Mouse (Mus musculus) liver, postnatal 0 days (tissue): ENCODE results near the gene Rsl24d1. TPM values are rescaled to one million over a fixed set of nuclear protein-coding genes. Genes with fewer than 3 reads are reported as not detected.

Experiments used
- ATAC-seq: fragments of 200-750 bp; cut with Nextera tagmentation; 2 replicates; pipeline ENCODE4 v1.8.0; 2017; ENCODE audit warnings: mild to moderate bottlenecking, moderate library complexity
- DNase-seq: peaks from one replicate; pipeline ENCODE4 v3.0.0-alpha.2; 2016
- H3K27ac ChIP-seq: fragments of 300-500 bp; sonication (generic); 2 replicates; pipeline ENCODE4 v1.5.1; 2014; ENCODE audit warnings: antibody characterized with exemption, moderate library complexity, mild to moderate bottlenecking, low read depth
- H3K27me3 ChIP-seq: fragments of 300-500 bp; sonication (generic); 2 replicates; pipeline ENCODE4 v1.6.1; 2014; ENCODE audit warnings: low read length, control low read depth, mixed read lengths; ENCODE audit not compliant: insufficient read depth
- H3K36me3 ChIP-seq: fragments of 300-500 bp; sonication (generic); replicated peaks from 2 replicates; pipeline ENCODE4 v1.6.1; 2014; ENCODE audit warnings: mild to moderate bottlenecking, control low read depth, low read length, moderate library complexity, mixed read lengths; ENCODE audit not compliant: insufficient read depth
- H3K4me1 ChIP-seq: fragments of 300-500 bp; sonication (generic); 2 replicates; pipeline ENCODE4 v1.6.1; 2014; ENCODE audit warnings: antibody characterized with exemption, mild to moderate bottlenecking, control low read depth; ENCODE audit not compliant: insufficient read depth
- H3K4me2 ChIP-seq: fragments of 300-500 bp; sonication (generic); 2 replicates; pipeline ENCODE4 v1.6.1; 2014; ENCODE audit warnings: low read depth, mild to moderate bottlenecking, low read length, moderate library complexity, mixed read lengths
- H3K4me3 ChIP-seq: fragments of 300-500 bp; sonication (generic); 2 replicates; pipeline ENCODE4 v1.5.1; 2014; ENCODE audit warnings: low read depth, low read length
- H3K9ac ChIP-seq: fragments of 300-500 bp; sonication (generic); replicated peaks from 2 replicates; pipeline ENCODE4 v1.6.1; 2014; ENCODE audit warnings: mild to moderate bottlenecking, moderate library complexity
- H3K9me3 ChIP-seq: fragments of 300-500 bp; sonication (generic); 2 replicates; pipeline ENCODE4 v1.6.1; 2016; ENCODE audit warnings: mild to moderate bottlenecking, control low read depth, low read length, mixed read lengths
- CTCF ChIP-seq: sonication (generic); IDR thresholded peaks from 2 replicates; pipeline ENCODE4 v1.5.1; 2016; ENCODE audit warnings: antibody characterized with exemption, low read depth
- EP300 ChIP-seq: IDR thresholded peaks from 2 replicates; pipeline ENCODE4 v1.6.1; 2016; ENCODE audit warnings: antibody characterized with exemption, low read depth, mild to moderate bottlenecking
- WGBS: fragments of 180-500 bp; shearing (Covaris S2); extraction: QIAGEN DNeasy Blood & Tissue Kit; methylation state at CpG from one replicate; pipeline ENCODE4 v1.1.7; 2014; ENCODE audit not compliant: insufficient replicate concordance; 5-methylcytosine and 5-hydroxymethylcytosine counted together
- polyA plus RNA-seq: library from polyadenylated mRNA; unstranded; fragments of >200 nt; fragmentation: Nextera tagmentation; extraction: Ambion mirVana; gene quantifications from 2 replicates; pipeline ENCODE4 v1.2.1, GENCODE M21; 2015

Rsl24d1 gene
- polyA plus RNA-seq, 1 experiment from 2014 or later, result 41.4 TPM

DNA sequence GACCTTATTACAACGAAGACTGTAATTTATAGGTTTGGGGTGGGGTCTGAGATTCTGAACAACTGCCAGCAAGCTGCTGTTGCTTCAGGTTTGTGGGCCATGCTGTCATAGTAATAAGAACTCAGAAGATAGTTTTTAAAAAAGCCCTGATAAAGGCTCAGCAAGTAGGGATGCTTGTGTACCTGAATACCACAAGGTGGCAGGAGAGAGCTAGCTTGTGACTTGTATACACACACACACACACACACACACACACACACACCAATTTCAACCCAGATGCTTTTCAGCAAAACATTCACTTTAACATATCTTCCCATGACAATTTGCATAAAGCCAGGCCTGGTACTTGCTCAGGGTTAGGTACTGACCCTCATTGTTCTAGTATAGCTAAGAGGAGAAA is 46.0 kb downstream of the Rsl24d1 start:
- no peaks in the 10 kb centered on the region for H3K36me3 ChIP-seq
- no peaks in the 10 kb centered on the region for H3K9me3 ChIP-seq
- WGBS, result 68% methylated on average over 1 of the region's 1 CpGs
- TF ChIP-seq CTCF (peak; percentile 56), EP300 (no peak)
- no peak overlapping the region for H3K9ac ChIP-seq
- H3K27me3 ChIP-seq, result peaks cover 6% of the 10 kb centered on the region; the same call in 1 of the 2 replicates
- ATAC-seq (no peak), DNase-seq (no peak)
- no peak overlapping the region for H3K4me3 ChIP-seq
- H3K4me2 ChIP-seq, result no peak overlapping the region
- H3K27ac ChIP-seq, result no peak overlapping the region
- 0 out of 2 replicates have a peak, but pooled peaks cover 2% of the 10 kb centered on the region for H3K4me1 ChIP-seq

DNA sequence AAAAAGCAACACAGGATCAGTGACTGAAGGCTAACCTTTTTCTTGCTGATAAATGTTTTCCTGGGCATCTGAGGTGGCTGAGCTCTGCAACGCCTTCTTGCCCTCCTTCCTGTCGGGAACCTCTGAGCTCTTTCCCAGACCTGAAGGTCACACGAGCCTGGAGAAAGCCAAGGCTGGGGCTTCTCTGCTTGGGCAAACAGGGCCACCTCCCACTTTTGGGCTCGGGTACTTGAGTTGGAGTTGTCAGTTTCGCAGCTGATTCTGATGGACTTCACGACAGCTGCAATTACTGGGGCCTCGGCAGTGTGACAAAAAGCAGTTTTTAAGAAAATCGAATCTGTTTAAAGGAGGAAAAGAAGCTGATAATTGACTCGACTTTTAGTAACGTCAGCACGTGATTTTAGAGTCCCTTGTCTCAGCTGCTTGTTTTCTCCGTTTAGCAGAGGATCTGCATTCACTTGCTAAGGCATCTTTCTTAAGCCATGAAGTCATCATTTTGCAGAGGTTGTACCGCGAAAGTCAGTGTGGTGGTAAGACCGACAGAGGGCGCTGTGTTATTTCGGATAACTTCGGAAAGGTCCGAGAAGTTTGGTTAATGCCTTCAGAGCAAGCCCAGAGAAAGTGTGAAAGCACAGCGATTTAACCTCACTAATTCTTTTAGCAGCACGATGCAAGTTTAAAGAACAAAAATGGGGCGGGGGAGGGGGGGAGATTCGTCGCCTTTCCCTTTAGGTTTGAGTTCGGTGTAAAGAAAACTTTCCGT is 49.5 kb downstream of the Rsl24d1 start:
- H3K9me3 ChIP-seq, result no peaks in the 10 kb centered on the region
- DNase-seq (peak; percentile 74), ATAC-seq (no peak)
- peaks cover 6% of the 10 kb centered on the region; the same call in 1 of the 2 replicates for H3K27me3 ChIP-seq
- TF ChIP-seq CTCF (peak; percentile 83), EP300 (no peak)
- no peaks in the 10 kb centered on the region for H3K36me3 ChIP-seq
- 0 out of 2 replicates have a peak, but pooled peaks cover 2% of the 10 kb centered on the region for H3K4me1 ChIP-seq
- 21% methylated on average over 26 of the region's 26 CpGs for WGBS
- H3K9ac ChIP-seq, result 0 out of 2 replicates have a peak overlapping the region, but pooled peaks have one; percentile 4
- H3K4me3 ChIP-seq, result peak overlapping the region; percentile 32
- no peak overlapping the region for H3K27ac ChIP-seq
- H3K4me2 ChIP-seq, result peak overlapping the region; percentile 67

DNA sequence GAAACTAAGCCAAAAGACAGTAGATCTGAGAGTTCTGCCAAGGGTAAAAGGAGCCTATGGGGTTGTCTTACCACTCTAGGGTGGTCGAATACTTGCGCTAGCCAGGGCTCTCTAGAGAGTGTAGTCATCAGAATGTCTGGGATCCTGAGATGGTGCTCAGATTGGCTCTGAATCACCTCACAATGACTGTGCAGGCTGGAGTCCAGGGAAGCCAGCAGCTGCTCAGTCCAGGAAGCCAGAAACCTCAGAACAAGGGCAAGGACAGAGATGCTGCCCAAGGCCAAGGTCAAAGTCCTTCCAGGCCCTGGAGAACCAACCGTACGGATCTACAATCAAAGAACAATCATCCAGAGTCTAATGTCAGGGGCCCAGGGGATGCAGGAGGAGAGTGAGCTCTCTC is 52.4 kb downstream of the Rsl24d1 start:
- DNase-seq (no peak), ATAC-seq (no peak)
- H3K36me3 ChIP-seq, result no peaks in the 10 kb centered on the region
- no peak overlapping the region for H3K27ac ChIP-seq
- WGBS, result 73% methylated on average over 4 of the region's 4 CpGs
- H3K4me2 ChIP-seq, result no peak overlapping the region
- H3K27me3 ChIP-seq, result peaks cover 6% of the 10 kb centered on the region; the same call in 1 of the 2 replicates
- no peaks in the 10 kb centered on the region for H3K9me3 ChIP-seq
- 0 out of 2 replicates have a peak, but pooled peaks cover 2% of the 10 kb centered on the region for H3K4me1 ChIP-seq
- no peak overlapping the region for H3K4me3 ChIP-seq
- H3K9ac ChIP-seq, result no peak overlapping the region
- TF ChIP-seq EP300, result no peak
- no peak for TF ChIP-seq CTCF

Other genes starting within 250 kb of the Rsl24d1 start
- gene Pygo1, start 187.8 kb upstream of the Rsl24d1 start, polyA plus RNA-seq, result 0.06 and 0.08 TPM in 2 replicates
- 0.19 and 0.26 TPM in 2 replicates for gene Dyx1c1, start 154.6 kb upstream of the Rsl24d1 start, polyA plus RNA-seq
- not detected in 2 replicates for gene Gm44503, start 154.6 kb upstream of the Rsl24d1 start, polyA plus RNA-seq
- 4.8 and 5.4 TPM in 2 replicates for gene Ccpg1os, start 128.0 kb upstream of the Rsl24d1 start, polyA plus RNA-seq
- 14.6 and 15.2 TPM in 2 replicates for gene Ccpg1, start 128.0 kb upstream of the Rsl24d1 start, polyA plus RNA-seq
- 2.9 and 3.1 TPM in 2 replicates for gene Pigb, start 73.0 kb upstream of the Rsl24d1 start, polyA plus RNA-seq
- gene Rab27a, start 68.6 kb upstream of the Rsl24d1 start, polyA plus RNA-seq, result 5.7 and 7.0 TPM in 2 replicates
- 0.14 TPM in 1 of 2 replicates, not detected in the other for gene Khdc3, start 11.6 kb upstream of the Rsl24d1 start, polyA plus RNA-seq
- not detected in 2 replicates for gene Gm20509, start 11.0 kb upstream of the Rsl24d1 start, polyA plus RNA-seq